Mouse (Mus musculus) hindbrain, postnatal 0 days (tissue): Measurements from ENCODE around the gene Gm20538. TPM values are rescaled to one million over a fixed set of nuclear protein-coding genes. Genes with fewer than 3 reads are reported as not detected.

Experiments used
- ATAC-seq: fragments of 200-750 bp; cut with Nextera tagmentation; 2 replicates; pipeline ENCODE4 v1.8.0; 2017; ENCODE audit warnings: mild to moderate bottlenecking, moderate TSS enrichment, moderate library complexity
- DNase-seq: peaks from one replicate; pipeline ENCODE4 v3.0.0-alpha.2; 2015; ENCODE audit warnings: low spot score
- H3K27ac ChIP-seq: fragments of 300-500 bp; sonication (generic); 2 replicates; pipeline ENCODE4 v1.5.1; 2014; ENCODE audit warnings: mild to moderate bottlenecking
- H3K27me3 ChIP-seq: fragments of 300-500 bp; sonication (generic); 2 replicates; pipeline ENCODE4 v1.6.1; 2014; ENCODE audit warnings: low read length, mixed read lengths; ENCODE audit not compliant: insufficient read depth
- H3K36me3 ChIP-seq: fragments of 300-500 bp; sonication (generic); 2 replicates; pipeline ENCODE4 v1.6.1; 2014; ENCODE audit warnings: low read length, mixed read lengths; ENCODE audit not compliant: insufficient read depth
- H3K4me1 ChIP-seq: fragments of 300-500 bp; sonication (generic); 2 replicates; pipeline ENCODE4 v1.6.1; 2014; ENCODE audit warnings: antibody characterized with exemption, low read length, mixed read lengths; ENCODE audit not compliant: insufficient read depth
- H3K4me2 ChIP-seq: fragments of 300-500 bp; sonication (generic); 2 replicates; pipeline ENCODE4 v1.6.1; 2014; ENCODE audit warnings: low read depth, mild to moderate bottlenecking, low read length, moderate library complexity, mixed read lengths
- H3K4me3 ChIP-seq: fragments of 300-500 bp; sonication (generic); 2 replicates; pipeline ENCODE4 v1.5.1; 2014; ENCODE audit warnings: low read length
- H3K9ac ChIP-seq: fragments of 300-500 bp; sonication (generic); replicated peaks from 2 replicates; pipeline ENCODE4 v1.6.1; 2014; ENCODE audit warnings: mild to moderate bottlenecking, low read length, moderate library complexity, mixed read lengths
- H3K9me3 ChIP-seq: fragments of 300-500 bp; sonication (generic); 2 replicates; pipeline ENCODE4 v1.6.1; 2016; ENCODE audit warnings: low read length, mixed read lengths
- CTCF ChIP-seq: IDR thresholded peaks from 2 replicates; pipeline ENCODE4 v1.5.1; 2016; ENCODE audit warnings: antibody characterized with exemption, control low read depth, low read depth
- whole genome bisulfite sequencing: fragments of 180-500 bp; shearing (Covaris S2); extraction: QIAGEN DNeasy Blood & Tissue Kit; methylation state at CpG from one replicate; pipeline ENCODE4 v1.1.7; 2014; 5-methylcytosine and 5-hydroxymethylcytosine counted together
- polyA plus RNA-seq: library from polyadenylated mRNA; unstranded; fragments of >200 nt; fragmentation: Nextera tagmentation; extraction: Ambion mirVana; gene quantifications from 2 replicates; pipeline ENCODE4 v1.2.1, GENCODE M21; 2015
- total RNA-seq: library from RNA; depleted of rRNA; stranded (reverse); fragments of >200 nt; gene quantifications from 2 replicates; pipeline ENCODE4 v1.2.3, GENCODE M21; 2014

Gm20538 gene
- total and polyA plus RNA-seq, 2 experiments from 2014 or later: not detected

- no peak overlapping the region for H3K27ac ChIP-seq
- DNase-seq: no peak
- 81% methylated on average over 10 of the region's 10 CpGs for WGBS
- no peak overlapping the region for H3K4me3 ChIP-seq
- no peak overlapping the region for H3K9ac ChIP-seq
- TF ChIP-seq CTCF: no peak
- H3K4me1 ChIP-seq: no peaks in the 10 kb centered on the region
- H3K9me3 ChIP-seq: no peaks in the 10 kb centered on the region
- H3K27me3 ChIP-seq: no peaks in the 10 kb centered on the region
- ATAC-seq: no peak
- H3K36me3 ChIP-seq: no peaks in the 10 kb centered on the region
- no peak overlapping the region for H3K4me2 ChIP-seq
Observed at GRCm38 (mm10) chr19:44582103-44582502, 29.5 kb upstream of the Gm20538 start.

DNA sequence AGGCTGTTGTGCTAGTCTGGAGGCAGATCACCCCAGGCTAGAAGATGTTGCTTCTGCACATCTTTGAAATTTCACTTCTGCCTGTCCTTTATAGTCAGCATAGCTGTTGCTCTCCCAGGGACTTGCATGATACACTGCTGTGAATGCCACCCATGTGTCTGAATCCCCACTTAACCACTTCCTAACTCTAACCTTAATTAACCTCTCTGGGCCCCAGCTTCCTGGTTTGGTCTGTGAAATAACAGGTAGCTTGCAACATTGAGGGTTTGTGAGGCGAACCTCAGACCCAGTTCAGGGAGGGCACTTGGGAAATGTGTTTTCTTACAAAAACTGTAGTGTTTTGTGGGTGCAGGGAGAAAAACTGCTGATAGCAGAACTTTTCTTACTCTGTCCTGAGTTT, 25.4 kb upstream of the Gm20538 start:
- Histone ChIP-seq H3K9ac (no peak overlapping the region), H3K27ac (no peak overlapping the region), H3K4me3 (no peak overlapping the region), H3K36me3 (peaks cover 14% of the 10 kb centered on the region), H3K9me3 (no peaks in the 10 kb centered on the region), H3K4me1 (no peaks in the 10 kb centered on the region), H3K27me3 (no peaks in the 10 kb centered on the region), H3K4me2 (no peak overlapping the region)
- 85% methylated on average over 1 of the region's 1 CpGs for WGBS
- DNase-seq (no peak), ATAC-seq (no peak)
- no peak for TF ChIP-seq CTCF

- 86% methylated on average over 7 of the region's 7 CpGs for WGBS
- ATAC-seq: no peak
Observed at GRCm38 (mm10) chr19:44576275-44576674, 23.6 kb upstream of the Gm20538 start.

GRCm38 (mm10) chr19:44567763-44568162, 15.1 kb upstream of the Gm20538 start:
- WGBS: 76% methylated on average over 3 of the region's 3 CpGs
- Histone ChIP-seq H3K9ac (no peak overlapping the region), H3K27ac (no peak overlapping the region), H3K36me3 (peaks cover 64% of the 10 kb centered on the region), H3K4me1 (peaks cover 14% of the 10 kb centered on the region), H3K4me2 (no peak overlapping the region), H3K4me3 (no peak overlapping the region), H3K9me3 (no peaks in the 10 kb centered on the region), H3K27me3 (no peaks in the 10 kb centered on the region)
- ATAC-seq (no peak), DNase-seq (no peak)
- no peak for TF ChIP-seq CTCF

More at GRCm38 (mm10) chr19:44576275-44576674, 23.6 kb upstream of the Gm20538 start:
- peaks cover 31% of the 10 kb centered on the region for H3K36me3 ChIP-seq
- no peak overlapping the region for H3K4me2 ChIP-seq
- no peak overlapping the region for H3K4me3 ChIP-seq
- no peak overlapping the region for H3K9ac ChIP-seq
- H3K4me1 ChIP-seq: no peaks in the 10 kb centered on the region
- TF ChIP-seq CTCF: no peak
- no peaks in the 10 kb centered on the region for H3K9me3 ChIP-seq
- H3K27ac ChIP-seq: no peak overlapping the region
- DNase-seq: no peak
- no peaks in the 10 kb centered on the region for H3K27me3 ChIP-seq

GRCm38 (mm10) chr19:44564006-44564405, 11.4 kb upstream of the Gm20538 start:
- H3K9ac ChIP-seq: no peak overlapping the region
- H3K27me3 ChIP-seq: no peaks in the 10 kb centered on the region
- H3K4me2 ChIP-seq: peak overlapping the region; percentile 80
- H3K36me3 ChIP-seq: peaks cover 28% of the 10 kb centered on the region; the same call in 1 of the 2 replicates
- DNase-seq (no peak), ATAC-seq (no peak)
- WGBS: 85% methylated on average over 14 of the region's 14 CpGs
- peaks cover 14% of the 10 kb centered on the region for H3K4me1 ChIP-seq
- H3K4me3 ChIP-seq: no peak overlapping the region
- H3K9me3 ChIP-seq: no peaks in the 10 kb centered on the region
- H3K27ac ChIP-seq: no peak overlapping the region
- 0 out of 2 replicates have a peak, but pooled peaks have one; percentile 2 for TF ChIP-seq CTCF

DNA sequence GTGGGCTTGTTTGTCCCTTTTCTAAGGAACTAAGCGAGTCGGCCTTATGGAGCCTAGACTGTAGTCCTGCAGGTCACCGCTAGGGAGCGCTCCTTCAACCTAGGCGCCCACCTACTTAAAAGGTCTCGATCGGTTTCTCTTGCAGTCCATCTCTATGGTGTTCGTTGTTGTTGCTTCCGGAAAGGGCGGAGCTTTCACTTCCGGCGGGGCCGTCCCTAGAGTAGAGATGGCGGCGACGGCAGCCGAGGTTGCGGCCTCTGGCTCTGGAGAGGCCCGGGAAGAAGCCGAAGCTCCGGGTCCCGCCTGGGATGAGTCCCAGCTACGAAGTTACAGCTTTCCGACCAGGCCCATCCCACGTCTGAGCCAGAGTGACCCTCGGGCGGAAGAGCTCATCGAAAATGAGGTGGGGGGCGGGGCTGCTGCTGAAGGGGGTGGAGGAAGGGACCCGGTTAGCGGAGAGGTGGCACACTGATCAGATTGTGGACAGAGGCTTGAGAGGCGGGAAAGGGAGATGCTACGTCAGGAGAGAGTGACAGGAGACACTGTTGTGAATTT, 10.1 kb upstream of the Gm20538 start, which contains the start of gene Hif1an:
TSS of gene Hif1an (plus strand) at position 199 of the 555 bp plus-strand sequence.
- no peaks in the 10 kb centered on the region for H3K9me3 ChIP-seq
- WGBS: under 1% methylated on average over 33 of the region's 33 CpGs

More for the DNA sequence above, 10.1 kb upstream of the Gm20538 start, which contains the start of gene Hif1an:
- Histone ChIP-seq H3K36me3 (peaks cover 20% of the 10 kb centered on the region; the same call in 1 of the 2 replicates), H3K27me3 (no peaks in the 10 kb centered on the region), H3K4me3 (peak within 1 kb of the TSS; percentile 63), H3K4me2 (peak within 1 kb of the TSS; percentile 80), H3K4me1 (peaks cover 14% of the 10 kb centered on the region), H3K9ac (peak within 1 kb of the TSS; percentile 62), H3K27ac (peak within 1 kb of the TSS; percentile 75)
- ATAC-seq (peak; percentile 99), DNase-seq (peak; percentile 98)
- TF ChIP-seq CTCF: peak; percentile 97
